Mouse (Mus musculus) neural tube, embryonic 14.5 days (tissue): ENCODE data around the gene Hs6st3. TPM values are rescaled to one million over a fixed set of nuclear protein-coding genes. Genes with fewer than 3 reads are reported as not detected.
"Not testable (repeated sequence)": the region's sequence is repeated elsewhere in the genome, so short reads cannot be mapped to it uniquely, and the experiment has no call there.

Experiments used
- ATAC-seq: fragments of 200-750 bp; cut with Nextera tagmentation; 2 replicates; pipeline ENCODE4 v1.8.0; 2017; ENCODE audit warnings: low read depth, mild to moderate bottlenecking, moderate TSS enrichment, moderate library complexity
- H3K27ac ChIP-seq: fragments of 300-500 bp; sonication (generic); 2 replicates; pipeline ENCODE4 v1.5.1; 2014; ENCODE audit warnings: low read depth, mild to moderate bottlenecking, control low read depth, low read length, moderate library complexity, mixed read lengths
- H3K27me3 ChIP-seq: fragments of 300-500 bp; sonication (generic); 2 replicates; pipeline ENCODE4 v1.6.1; 2014; ENCODE audit warnings: low read length; ENCODE audit not compliant: control insufficient read depth, insufficient read depth
- H3K36me3 ChIP-seq: fragments of 300-500 bp; sonication (generic); 2 replicates; pipeline ENCODE4 v1.6.1; 2014; ENCODE audit warnings: low read length, mixed read lengths; ENCODE audit not compliant: control insufficient read depth, insufficient read depth
- H3K4me1 ChIP-seq: fragments of 300-500 bp; sonication (generic); 2 replicates; pipeline ENCODE4 v1.6.1; 2014; ENCODE audit warnings: low read length; ENCODE audit not compliant: control insufficient read depth, insufficient read depth
- H3K4me2 ChIP-seq: fragments of 300-500 bp; sonication (generic); 2 replicates; pipeline ENCODE4 v1.6.1; 2014; ENCODE audit warnings: mild to moderate bottlenecking, low read depth, low read length, control low read depth
- H3K4me3 ChIP-seq: fragments of 300-500 bp; sonication (generic); 2 replicates; pipeline ENCODE4 v1.5.1; 2014; ENCODE audit warnings: low read depth, low read length, control low read depth, mixed read lengths
- H3K9ac ChIP-seq: fragments of 300-500 bp; sonication (generic); replicated peaks from 2 replicates; pipeline ENCODE4 v1.6.1; 2014; ENCODE audit warnings: low read depth, mild to moderate bottlenecking, control low read depth, low read length, mixed read lengths
- H3K9me3 ChIP-seq: fragments of 300-500 bp; sonication (generic); 2 replicates; pipeline ENCODE4 v1.6.1; 2016; ENCODE audit warnings: low read length; ENCODE audit not compliant: control insufficient read depth
- WGBS: fragments of 180-500 bp; shearing (Covaris S2); extraction: QIAGEN DNeasy Blood & Tissue Kit; methylation state at CpG from one replicate; pipeline ENCODE4 v1.1.7; 2014; 5-methylcytosine and 5-hydroxymethylcytosine counted together
- polyA plus RNA-seq: library from polyadenylated mRNA; unstranded; fragments of >200 nt; fragmentation: Nextera tagmentation; extraction: Ambion mirVana; gene quantifications from 2 replicates; pipeline ENCODE4 v1.2.1, GENCODE M21; 2014

Gene Hs6st3
- polyA plus RNA-seq, 1 experiment from 2014 or later, result 6.5 TPM

GRCm38 (mm10) chr14:119587365-119587764 lies 449.2 kb downstream of the Hs6st3 start:
- H3K4me3 ChIP-seq, ATAC-seq, H3K4me2 ChIP-seq, H3K27ac ChIP-seq, H3K9ac ChIP-seq, H3K36me3 ChIP-seq, H3K27me3 ChIP-seq, H3K4me1 ChIP-seq, H3K9me3 ChIP-seq: not testable (repeated sequence)
- WGBS, result 100% methylated on average over 1 of the region's 1 CpGs

- 69% methylated on average over 14 of the region's 14 CpGs for WGBS
- no peak for ATAC-seq
- H3K4me2 ChIP-seq, result no peak overlapping the region
These were observed 466.2 kb downstream of the Hs6st3 start for GRCm38 (mm10) chr14:119604327-119604726.

GRCm38 (mm10) chr14:119612793-119613192 lies 474.7 kb downstream of the Hs6st3 start:
- ATAC-seq, result no peak
- no peaks in the 10 kb centered on the region for H3K27me3 ChIP-seq
- 81% methylated on average over 2 of the region's 2 CpGs for WGBS
- H3K4me2 ChIP-seq, result no peak overlapping the region
- no peak overlapping the region for H3K9ac ChIP-seq
- H3K27ac ChIP-seq, result no peak overlapping the region
- no peaks in the 10 kb centered on the region for H3K4me1 ChIP-seq
- H3K4me3 ChIP-seq, result no peak overlapping the region
- no peaks in the 10 kb centered on the region for H3K36me3 ChIP-seq
- H3K9me3 ChIP-seq, result no peaks in the 10 kb centered on the region

More at GRCm38 (mm10) chr14:119604327-119604726, 466.2 kb downstream of the Hs6st3 start:
- Histone ChIP-seq H3K4me3 (no peak overlapping the region), H3K36me3 (no peaks in the 10 kb centered on the region), H3K9me3 (no peaks in the 10 kb centered on the region), H3K27ac (no peak overlapping the region), H3K9ac (no peak overlapping the region), H3K4me1 (no peaks in the 10 kb centered on the region), H3K27me3 (no peaks in the 10 kb centered on the region)

DNA sequence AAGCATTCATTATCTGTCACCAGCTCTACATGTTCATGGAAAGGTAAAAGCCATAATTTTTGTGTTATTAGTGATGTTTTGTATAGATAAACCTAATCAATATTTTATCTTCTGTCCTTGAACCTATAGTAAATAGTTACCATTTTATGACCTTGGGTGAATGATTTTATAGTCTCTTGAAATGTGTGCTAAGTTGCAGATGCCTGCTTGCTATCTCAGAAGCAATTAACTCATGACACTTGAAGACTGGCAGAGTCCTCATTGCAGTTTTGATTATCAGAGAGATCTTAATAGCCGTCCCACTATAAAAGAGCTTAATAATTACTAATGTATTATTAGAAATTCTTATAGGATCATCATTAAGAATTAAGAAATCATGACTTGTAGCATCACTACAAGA lies 491.0 kb downstream of the Hs6st3 start:
- 84% methylated on average over 1 of the region's 1 CpGs for WGBS

DNA sequence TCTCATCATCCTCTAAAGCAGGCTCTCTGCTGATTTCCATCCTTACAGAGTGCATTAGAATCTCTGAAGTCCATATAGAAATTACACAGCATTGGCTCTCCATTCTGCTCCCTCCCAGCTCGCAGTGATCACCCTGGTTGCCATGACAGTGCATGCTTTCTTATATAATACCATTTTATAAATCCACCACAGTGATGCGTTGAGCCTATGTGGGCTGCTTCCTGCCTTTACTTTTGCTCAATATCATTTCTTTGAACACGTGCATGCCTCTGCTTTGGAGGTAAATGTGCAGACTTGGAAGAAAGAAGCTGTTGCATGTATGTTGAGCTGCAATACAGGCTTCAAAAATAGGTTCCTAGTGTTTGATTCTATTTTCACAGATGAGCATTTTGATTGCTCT lies 494.9 kb downstream of the Hs6st3 start:
- Histone ChIP-seq H3K36me3 (no peaks in the 10 kb centered on the region), H3K4me1 (no peaks in the 10 kb centered on the region), H3K27ac (no peak overlapping the region), H3K27me3 (no peaks in the 10 kb centered on the region), H3K4me3 (no peak overlapping the region), H3K9ac (no peak overlapping the region), H3K4me2 (no peak overlapping the region), H3K9me3 (no peaks in the 10 kb centered on the region)
- WGBS, result 76% methylated on average over 3 of the region's 3 CpGs
- no peak for ATAC-seq

More for the DNA sequence above, 491.0 kb downstream of the Hs6st3 start:
- Histone ChIP-seq H3K27me3 (no peaks in the 10 kb centered on the region), H3K27ac (no peak overlapping the region), H3K4me1 (no peaks in the 10 kb centered on the region), H3K9ac (no peak overlapping the region), H3K36me3 (no peaks in the 10 kb centered on the region), H3K4me2 (no peak overlapping the region), H3K4me3 (no peak overlapping the region), H3K9me3 (no peaks in the 10 kb centered on the region)
- no peak for ATAC-seq

DNA sequence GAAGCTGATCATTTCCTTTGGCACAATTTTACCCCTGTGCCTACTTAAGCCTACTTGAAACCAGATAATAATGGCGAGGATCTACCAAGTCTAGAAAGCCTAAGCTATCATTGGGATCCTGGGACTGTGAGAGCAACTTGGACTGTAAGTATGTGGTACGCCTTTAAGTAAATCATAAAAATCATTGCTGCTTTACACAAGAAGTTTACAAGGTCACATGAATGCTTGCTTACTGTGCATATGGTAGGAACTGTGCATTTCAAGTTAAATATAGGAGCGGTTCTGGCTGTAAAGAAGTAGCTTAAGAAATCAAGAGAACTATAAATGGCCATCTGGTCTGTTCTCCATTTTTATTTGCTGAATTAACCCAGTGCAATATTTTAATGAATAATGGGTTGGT lies 495.5 kb downstream of the Hs6st3 start:
- H3K27ac ChIP-seq, result no peak overlapping the region
- no peak overlapping the region for H3K4me3 ChIP-seq

GRCm38 (mm10) chr14:119642874-119643273 lies 504.7 kb downstream of the Hs6st3 start:
- H3K4me3 ChIP-seq, result no peak overlapping the region
- H3K9ac ChIP-seq, result no peak overlapping the region
- H3K4me1 ChIP-seq, result no peaks in the 10 kb centered on the region
- ATAC-seq, result no peak
- no peak overlapping the region for H3K4me2 ChIP-seq
- no peaks in the 10 kb centered on the region for H3K36me3 ChIP-seq
- no peaks in the 10 kb centered on the region for H3K9me3 ChIP-seq
- H3K27me3 ChIP-seq, result no peaks in the 10 kb centered on the region
- WGBS, result 100% methylated on average over 1 of the region's 1 CpGs
- no peak overlapping the region for H3K27ac ChIP-seq

More for the DNA sequence above, 495.5 kb downstream of the Hs6st3 start:
- no peak overlapping the region for H3K9ac ChIP-seq
- no peak for ATAC-seq
- no peaks in the 10 kb centered on the region for H3K36me3 ChIP-seq
- H3K9me3 ChIP-seq, result no peaks in the 10 kb centered on the region
- H3K27me3 ChIP-seq, result no peaks in the 10 kb centered on the region
- no peak overlapping the region for H3K4me2 ChIP-seq
- WGBS, result 63% methylated on average over 3 of the region's 3 CpGs
- no peaks in the 10 kb centered on the region for H3K4me1 ChIP-seq

DNA sequence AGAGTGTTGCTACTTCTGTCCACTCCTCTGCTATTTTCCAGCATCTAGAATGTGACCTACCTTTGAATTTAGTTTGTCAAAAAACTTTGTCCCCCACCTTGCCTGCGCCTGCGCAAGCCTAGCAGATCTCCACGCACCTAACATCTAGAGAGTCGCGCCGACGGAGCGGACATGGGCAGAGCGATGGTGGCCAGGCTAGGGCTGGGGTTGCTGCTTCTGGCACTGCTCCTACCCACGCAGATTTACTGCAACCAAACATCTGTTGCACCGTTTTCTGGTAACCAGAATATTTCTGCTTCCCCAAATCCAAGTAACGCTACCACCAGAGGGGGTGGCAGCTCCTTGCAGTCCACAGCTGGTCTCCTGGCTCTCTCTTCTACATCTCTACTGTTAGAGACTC lies 505.7 kb downstream of the Hs6st3 start:
- Histone ChIP-seq H3K27me3 (no peaks in the 10 kb centered on the region), H3K4me1 (no peaks in the 10 kb centered on the region), H3K9ac (no peak overlapping the region), H3K9me3 (no peaks in the 10 kb centered on the region), H3K36me3 (no peaks in the 10 kb centered on the region), H3K4me2 (no peak overlapping the region), H3K4me3 (no peak overlapping the region), H3K27ac (no peak overlapping the region)
- no peak for ATAC-seq
- 95% methylated on average over 12 of the region's 12 CpGs for WGBS

- Histone ChIP-seq H3K36me3 (no peaks in the 10 kb centered on the region), H3K4me3 (no peak overlapping the region), H3K27me3 (no peaks in the 10 kb centered on the region), H3K9me3 (no peaks in the 10 kb centered on the region), H3K27ac (no peak overlapping the region), H3K4me1 (no peaks in the 10 kb centered on the region), H3K9ac (no peak overlapping the region), H3K4me2 (no peak overlapping the region)
- 80% methylated on average over 2 of the region's 2 CpGs for WGBS
- no peak for ATAC-seq
These were observed 518.8 kb downstream of the Hs6st3 start for GRCm38 (mm10) chr14:119656936-119657335.

DNA sequence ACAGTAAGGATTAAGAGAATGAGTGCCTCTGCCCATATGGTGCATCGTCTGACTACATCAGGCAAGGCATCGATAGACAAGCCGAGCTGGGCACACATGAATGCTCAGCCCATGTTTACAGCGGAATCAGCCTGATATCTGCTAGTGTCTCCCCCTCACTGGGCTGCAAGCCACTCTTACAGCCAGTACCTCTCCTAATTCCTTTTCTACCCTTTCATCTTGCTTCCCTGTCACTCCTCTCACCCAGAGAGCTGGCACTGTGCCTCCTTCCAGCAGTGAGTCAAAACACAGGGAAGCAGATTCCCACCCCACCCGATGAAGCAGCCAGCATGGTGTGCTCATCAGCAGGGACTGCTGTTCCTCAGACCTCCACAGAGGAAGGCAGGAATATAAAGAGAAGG lies 527.6 kb downstream of the Hs6st3 start:
- Histone ChIP-seq H3K4me3 (no peak overlapping the region), H3K27me3 (no peaks in the 10 kb centered on the region), H3K36me3 (no peaks in the 10 kb centered on the region), H3K4me2 (no peak overlapping the region), H3K9me3 (no peaks in the 10 kb centered on the region), H3K9ac (no peak overlapping the region), H3K4me1 (no peaks in the 10 kb centered on the region), H3K27ac (no peak overlapping the region)
- 74% methylated on average over 5 of the region's 5 CpGs for WGBS
- peak; percentile 58 for ATAC-seq
